Mouse (Mus musculus) adrenal gland, postnatal 14 days (tissue): ENCODE results near the gene Ms4a18. TPM values are rescaled to one million over a fixed set of nuclear protein-coding genes. Genes with fewer than 3 reads are reported as not detected.

Source experiments
- total RNA-seq: library from RNA; stranded (reverse); gene quantifications from 2 replicates; pipeline ENCODE4 v1.2.3, GENCODE M21; 2021

Ms4a18 gene
- total RNA-seq, 1 experiment from 2014 or later: not detected

Other genes starting within 250 kb of the Ms4a18 start
- 0.41 and 5.2 TPM in 2 replicates for gene Cd6, start 188.0 kb downstream of the Ms4a18 start, total RNA-seq
- 2.0 and 2.6 TPM in 2 replicates for gene Slc15a3, start 178.3 kb downstream of the Ms4a18 start, total RNA-seq
- 19.6 and 20.2 TPM in 2 replicates for gene Tmem132a, start 148.1 kb downstream of the Ms4a18 start, total RNA-seq
- 92.7 and 101 TPM in 2 replicates for gene Tmem109, start 136.0 kb downstream of the Ms4a18 start, total RNA-seq
- 125 and 126 TPM in 2 replicates for gene Prpf19, start 122.8 kb downstream of the Ms4a18 start, total RNA-seq
- gene Zp1, start 97.4 kb downstream of the Ms4a18 start, total RNA-seq: not detected in 2 replicates
- not detected in 2 replicates for gene Ptgdr2, start 80.9 kb downstream of the Ms4a18 start, total RNA-seq
- gene Ccdc86, start 68.8 kb downstream of the Ms4a18 start, total RNA-seq: 13.6 and 14.2 TPM in 2 replicates
- 4.4 and 8.0 TPM in 2 replicates for gene Ms4a10, start 43.4 kb downstream of the Ms4a18 start, total RNA-seq
- gene Ms4a15, start 24.8 kb downstream of the Ms4a18 start, total RNA-seq: not detected in 2 replicates
- gene Ms4a8a, start 63.1 kb upstream of the Ms4a18 start, total RNA-seq: 1.5 and 2.5 TPM in 2 replicates
- gene 1700017D01Rik, start 112.8 kb upstream of the Ms4a18 start, total RNA-seq: not detected in 2 replicates
- gene 1700025F22Rik, start 147.3 kb upstream of the Ms4a18 start, total RNA-seq: not detected in 2 replicates
- not detected in 2 replicates for gene Ms4a13, start 178.7 kb upstream of the Ms4a18 start, total RNA-seq
- gene Ms4a12, start 214.4 kb upstream of the Ms4a18 start, total RNA-seq: not detected in 2 replicates
- 1.8 and 9.8 TPM in 2 replicates for gene Ms4a1, start 248.2 kb upstream of the Ms4a18 start, total RNA-seq